Mouse (Mus musculus) layer of hippocampus, adult 9-11 months (tissue): ENCODE measurements around the gene Gm10639.
"Not testable (repeated sequence)": the region's sequence is repeated elsewhere in the genome, so short reads cannot be mapped to it uniquely, and the experiment has no call there.

Source experiments
- DNase-seq: peaks from one replicate; pipeline ENCODE4 v3.0.0; 2022

The Gm10639 gene

DNA sequence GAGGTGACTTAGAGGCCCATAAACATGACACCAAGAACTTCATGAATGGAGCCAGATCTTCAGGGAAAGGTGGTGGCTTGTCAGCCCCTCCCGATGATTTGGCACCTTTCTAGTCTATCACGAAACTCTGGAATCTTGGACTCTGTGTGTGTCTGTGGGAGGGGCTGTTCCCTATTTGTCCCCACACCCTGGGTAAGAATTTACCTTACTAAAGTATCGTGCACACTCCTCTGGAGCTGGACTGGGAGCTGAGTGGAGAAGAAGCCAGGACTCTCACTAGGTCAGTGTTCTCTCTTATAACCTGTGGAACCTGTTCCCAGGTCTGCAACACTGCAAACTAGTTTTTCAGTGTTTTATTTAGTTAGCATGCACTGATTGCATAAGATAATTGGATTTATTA lies at the start of gene Gm10639:
Gm10639 (plus strand) TSS at position 201 of the 400 bp plus-strand sequence.
- DNase-seq: not testable (repeated sequence)

DNA sequence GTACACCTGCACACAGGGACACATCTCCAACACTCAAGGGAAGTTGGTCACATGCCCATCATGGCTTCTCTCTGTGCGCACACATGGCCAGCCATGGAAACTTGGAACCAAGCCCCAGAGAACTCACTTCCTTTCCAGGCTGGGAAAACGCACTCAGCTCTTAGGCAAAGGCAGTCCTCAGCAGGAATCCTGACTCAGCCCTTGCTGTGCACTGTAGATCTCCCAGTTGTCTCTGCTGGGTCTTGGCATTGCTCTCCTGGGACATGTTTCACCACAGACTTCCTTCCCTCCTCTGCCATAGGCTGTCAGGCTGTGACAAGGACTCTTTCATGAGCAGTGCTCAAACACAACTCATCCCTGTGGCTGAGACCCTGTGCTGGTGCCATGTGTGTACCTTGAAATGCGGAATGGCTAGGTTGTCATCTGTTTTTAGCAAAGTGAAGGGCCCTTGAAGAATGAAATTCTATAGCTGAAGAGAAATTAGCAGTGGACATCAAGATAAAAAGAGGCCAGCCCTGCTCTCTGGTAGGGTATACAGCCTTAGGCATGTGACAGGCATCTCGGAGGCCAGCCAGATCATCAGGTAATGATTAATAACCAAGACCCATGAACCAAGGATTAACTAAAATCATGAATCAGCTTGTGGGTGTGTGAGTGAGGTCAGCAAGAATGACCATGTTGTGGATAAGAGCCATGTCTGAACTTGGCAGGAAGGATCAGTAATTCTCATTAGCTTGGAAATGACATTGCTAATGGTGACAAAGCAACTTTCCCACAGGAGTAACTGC lies 33.8 kb upstream of the Gm10639 start:
- not testable (repeated sequence) for DNase-seq

DNA sequence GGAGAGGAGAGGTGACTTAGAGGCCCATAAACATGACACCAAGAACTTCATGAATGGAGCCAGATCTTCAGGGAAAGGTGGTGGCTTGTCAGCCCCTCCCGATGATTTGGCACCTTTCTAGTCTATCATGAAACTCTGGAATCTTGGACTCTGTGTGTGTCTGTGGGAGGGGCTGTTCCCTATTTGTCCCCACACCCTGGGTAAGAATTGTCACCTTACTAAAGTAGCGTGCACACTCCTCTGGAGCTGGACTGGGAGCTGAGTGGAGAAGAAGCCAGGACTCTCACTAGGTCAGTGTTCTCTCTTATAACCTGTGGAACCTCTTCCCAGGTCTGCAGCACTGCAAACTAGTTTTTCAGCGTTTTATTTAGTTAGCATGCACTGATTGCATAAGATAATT lies 32.8 kb upstream of the Gm10639 start, which contains the start of gene Gm3776:
Gm3776 (plus strand) TSS at position 216 of the 400 bp plus-strand sequence.
- DNase-seq: not testable (repeated sequence)

DNA sequence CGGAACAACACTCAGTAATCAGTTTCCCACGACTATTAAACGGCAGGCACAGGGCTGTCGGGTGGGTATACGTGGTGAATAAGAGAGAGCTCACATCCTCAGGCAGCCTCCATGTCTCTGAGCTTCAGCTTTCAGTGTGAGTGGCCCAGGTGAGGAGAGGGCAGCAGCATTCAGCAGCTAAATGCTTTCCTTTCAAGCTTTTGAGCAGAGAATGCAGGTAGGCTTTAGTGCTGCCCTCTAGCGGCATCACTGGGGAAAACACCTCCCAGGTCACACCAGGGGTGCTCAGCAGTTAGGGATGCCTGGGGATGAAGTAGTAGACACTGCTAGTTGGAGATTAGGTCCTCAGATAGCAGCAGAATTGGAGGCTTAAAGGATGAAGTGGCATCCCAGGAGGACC lies 30.0 kb upstream of the Gm10639 start:
- not testable (repeated sequence) for DNase-seq

DNA sequence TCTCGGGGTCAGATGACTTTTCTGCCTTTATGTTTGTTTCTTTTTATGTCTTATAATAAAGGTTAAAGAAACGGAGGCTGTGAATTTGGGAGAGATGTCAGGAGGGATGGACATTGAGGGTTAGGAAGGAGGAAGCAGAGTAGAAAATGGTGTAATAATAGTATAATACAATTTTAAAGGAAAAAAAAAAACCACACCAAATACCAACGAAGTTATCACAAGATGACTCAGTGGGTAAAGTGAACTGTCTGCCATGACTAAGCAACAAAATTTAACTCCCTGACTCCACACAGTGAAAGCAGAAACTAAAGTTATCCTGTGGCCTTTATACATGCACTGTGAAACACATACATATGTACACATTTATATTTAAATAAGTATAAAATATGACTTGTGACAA lies 18.8 kb upstream of the Gm10639 start:
- not testable (repeated sequence) for DNase-seq

DNA sequence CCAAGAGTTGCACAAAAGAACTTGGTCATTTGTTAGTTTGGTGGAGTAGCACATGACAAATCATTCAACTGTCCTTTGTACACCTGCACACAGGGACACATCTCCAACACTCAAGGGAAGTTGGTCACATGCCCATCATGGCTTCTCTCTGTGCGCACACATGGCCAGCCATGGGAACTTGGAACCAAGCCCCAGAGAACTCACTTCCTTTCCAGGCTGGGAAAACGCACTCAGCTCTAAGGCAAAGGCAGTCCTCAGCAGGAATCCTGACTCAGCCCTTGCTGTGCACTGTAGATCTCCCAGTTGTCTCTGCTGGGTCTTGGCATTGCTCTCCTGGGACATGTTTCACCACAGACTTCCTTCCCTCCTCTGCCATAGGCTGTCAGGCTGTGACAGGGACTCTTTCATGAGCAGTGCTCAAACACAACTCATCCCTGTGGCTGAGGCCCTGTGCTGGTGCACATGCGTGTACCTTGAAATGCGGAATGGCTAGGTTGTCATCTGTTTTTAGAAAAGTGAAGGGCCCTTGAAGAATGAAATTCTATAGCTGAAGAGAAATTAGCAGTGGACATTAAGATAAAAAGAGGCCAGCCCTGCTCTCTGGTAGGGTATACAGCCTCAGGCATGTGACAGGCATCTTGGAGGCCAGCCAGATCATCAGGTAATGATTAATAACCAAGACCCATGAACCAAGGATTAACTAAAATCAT lies 7.6 kb upstream of the Gm10639 start:
- not testable (repeated sequence) for DNase-seq

DNA sequence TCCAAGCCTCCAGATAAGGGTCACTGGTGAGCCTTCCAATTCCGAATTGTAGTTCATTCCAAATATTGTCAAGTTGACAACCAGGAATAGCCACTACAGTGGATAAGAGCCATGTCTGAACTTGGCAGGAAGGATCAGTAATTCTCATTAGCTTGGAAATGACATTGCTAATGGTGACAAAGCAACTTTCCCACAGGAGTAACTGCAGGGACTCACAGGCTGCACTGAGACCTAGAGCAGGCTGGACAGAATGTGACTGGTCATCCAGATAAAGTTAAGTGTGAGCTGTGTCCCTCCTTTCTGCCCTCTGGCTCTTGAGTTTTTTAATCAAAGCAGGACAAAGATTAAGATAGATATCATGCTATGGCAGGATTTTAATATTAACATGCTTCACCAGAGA lies 660 bp upstream of the Gm10639 start:
- not testable (repeated sequence) for DNase-seq

DNA sequence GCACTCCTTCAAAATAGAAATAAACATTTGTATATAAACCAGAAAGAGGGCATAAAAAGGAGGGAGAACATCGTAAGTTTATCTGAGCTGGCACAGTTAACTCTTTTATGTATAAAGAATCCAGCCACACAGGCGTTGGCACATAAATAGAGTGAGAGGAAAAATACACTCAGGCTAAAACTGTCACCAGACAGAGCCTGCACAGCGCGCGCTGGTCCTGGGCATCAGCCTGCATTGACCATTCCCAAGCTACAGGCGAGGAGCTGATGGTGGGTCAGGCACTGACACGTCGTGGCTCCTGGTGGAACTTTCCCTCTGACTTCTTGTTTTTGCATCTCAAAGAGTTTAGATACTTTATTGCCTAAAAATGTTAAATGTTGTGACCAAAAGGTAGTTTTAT lies 2.7 kb downstream of the Gm10639 start:
- not testable (repeated sequence) for DNase-seq

DNA sequence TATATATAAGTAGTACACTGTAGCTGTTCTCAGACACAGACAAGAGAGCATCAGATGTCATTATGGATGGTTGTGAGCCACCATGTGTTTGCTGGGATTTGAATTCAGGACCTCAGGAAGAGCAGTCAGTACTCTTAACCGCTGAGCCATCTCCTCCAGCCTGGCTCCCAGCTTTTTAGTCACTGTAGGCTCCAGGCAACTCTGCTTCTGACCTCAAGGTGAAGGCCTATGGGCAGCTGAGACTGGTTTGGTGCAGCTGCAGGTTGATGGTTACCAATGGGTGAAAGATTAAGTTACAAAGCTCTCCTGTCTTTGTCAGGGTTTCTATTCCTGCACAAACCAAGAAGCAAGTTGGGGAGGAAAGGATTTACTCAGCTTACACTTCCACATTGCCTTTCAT lies 4.0 kb downstream of the Gm10639 start:
- not testable (repeated sequence) for DNase-seq

DNA sequence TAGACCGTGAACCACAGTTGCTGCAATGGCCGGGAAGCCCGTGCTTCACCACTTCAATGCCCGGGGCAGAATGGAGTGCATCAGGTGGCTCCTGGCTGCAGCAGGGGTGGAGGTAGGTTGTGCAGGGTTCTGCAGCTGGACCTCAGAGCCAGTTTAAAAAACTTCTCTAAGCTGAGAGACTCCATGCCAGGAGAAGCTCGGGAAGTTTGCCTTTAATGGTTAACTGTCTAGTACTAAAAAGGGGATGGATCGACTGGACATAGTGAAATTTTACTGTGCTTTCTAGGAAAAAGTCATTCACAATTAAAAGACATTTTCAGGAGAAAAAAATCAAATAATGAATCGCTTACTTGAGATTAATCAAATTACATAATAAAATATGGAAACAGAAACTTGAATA lies 5.1 kb downstream of the Gm10639 start:
- DNase-seq: not testable (repeated sequence)

DNA sequence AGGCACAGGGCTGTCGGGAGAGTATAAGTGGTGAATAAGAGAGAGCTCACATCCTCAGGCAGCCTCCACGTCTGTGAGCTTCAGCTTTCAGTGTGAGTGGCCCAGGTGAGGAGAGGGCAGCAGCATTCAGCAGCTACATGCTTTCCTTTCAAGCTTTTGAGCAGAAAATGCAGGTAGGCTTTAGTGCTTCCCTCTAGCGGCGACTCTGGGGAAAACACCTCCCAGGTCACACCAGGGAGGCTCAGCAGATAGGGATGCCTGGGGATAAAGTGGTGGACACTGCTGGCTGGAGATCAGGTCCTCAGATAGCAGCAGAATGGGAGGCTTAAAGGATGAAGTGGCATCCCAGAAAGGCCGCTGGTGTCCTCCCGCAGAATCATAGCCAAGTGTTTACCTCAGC lies 6.4 kb downstream of the Gm10639 start:
- DNase-seq: not testable (repeated sequence)

DNA sequence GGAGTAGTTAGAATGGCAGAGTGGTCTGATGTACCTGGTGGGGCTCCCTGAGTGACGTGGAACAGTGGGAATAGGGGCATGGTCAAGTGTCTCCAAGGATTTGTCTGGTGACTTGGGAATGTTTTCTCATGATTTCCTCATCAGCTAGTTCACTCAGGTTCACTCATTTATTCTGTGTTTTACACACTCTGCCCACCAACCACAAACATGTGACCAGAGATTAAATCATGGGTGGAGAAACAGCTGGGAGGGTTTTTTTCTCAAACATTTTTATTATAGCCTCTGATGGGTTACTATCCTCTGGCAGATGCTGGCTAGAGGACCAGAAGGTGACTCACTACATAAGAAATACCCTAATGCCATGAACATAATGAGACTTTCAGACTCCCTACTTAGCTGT lies 8.5 kb downstream of the Gm10639 start:
- no peak for DNase-seq

DNA sequence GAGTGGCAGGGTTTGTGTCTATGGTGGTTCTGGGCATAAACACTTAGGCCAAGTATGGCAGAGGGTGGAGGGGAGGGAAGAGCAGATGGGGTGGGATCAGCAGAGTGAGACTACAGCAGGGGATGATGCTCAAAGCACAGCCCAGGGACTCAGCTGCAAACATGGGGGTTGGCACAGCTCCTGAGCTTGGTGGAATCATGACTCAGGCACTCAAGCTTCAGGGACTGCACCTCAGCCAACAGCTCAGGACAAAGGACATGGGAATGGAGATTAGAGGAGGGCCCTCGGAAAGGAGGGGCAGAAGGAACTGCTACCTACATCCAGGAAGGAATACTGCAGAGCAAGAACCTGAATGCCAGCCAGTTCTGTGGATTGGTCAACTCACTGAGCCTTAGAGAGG lies 9.4 kb downstream of the Gm10639 start:
- not testable (repeated sequence) for DNase-seq

DNA sequence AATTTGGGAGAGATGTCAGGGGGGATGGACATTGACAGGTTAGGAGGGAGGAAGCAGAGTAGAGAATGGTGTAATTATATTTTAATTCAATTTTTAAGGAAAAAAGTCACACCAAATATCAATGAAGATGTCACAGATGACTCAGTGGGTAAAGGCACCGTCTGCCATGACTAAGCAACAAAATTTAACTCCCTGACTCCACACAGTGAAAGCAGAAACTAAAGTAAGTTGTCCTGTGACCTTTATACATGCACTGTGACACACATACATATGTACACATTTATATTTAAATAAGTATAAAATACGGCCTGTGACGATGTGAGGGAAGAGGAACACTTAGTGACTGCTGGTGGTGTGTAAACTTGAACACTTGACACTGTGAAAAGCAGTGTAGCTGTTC lies 18.4 kb downstream of the Gm10639 start:
- not testable (repeated sequence) for DNase-seq

DNA sequence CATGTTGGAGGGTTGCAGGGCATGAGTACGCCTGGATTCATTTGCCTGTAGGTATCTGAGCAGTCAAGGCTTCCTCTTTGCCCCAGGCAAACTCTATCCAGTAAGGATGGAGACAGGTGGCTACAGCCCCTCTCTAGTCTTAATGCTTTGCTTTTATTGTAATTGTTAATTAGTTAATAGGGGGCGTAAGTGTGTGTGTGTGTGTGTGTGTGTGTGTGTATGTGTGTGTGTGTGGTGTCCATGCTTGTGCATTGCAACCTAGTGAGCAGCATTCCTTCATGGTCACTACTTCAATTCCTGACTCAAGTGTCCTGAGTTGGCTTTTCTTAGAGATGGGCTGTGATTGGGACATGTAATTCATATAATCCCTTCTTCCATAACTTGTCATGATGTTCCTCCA lies 25.0 kb downstream of the Gm10639 start, which contains the start of gene Omt2a:
Omt2a (minus strand) TSS at position 101 of the 400 bp plus-strand sequence.
- DNase-seq: no peak

DNA sequence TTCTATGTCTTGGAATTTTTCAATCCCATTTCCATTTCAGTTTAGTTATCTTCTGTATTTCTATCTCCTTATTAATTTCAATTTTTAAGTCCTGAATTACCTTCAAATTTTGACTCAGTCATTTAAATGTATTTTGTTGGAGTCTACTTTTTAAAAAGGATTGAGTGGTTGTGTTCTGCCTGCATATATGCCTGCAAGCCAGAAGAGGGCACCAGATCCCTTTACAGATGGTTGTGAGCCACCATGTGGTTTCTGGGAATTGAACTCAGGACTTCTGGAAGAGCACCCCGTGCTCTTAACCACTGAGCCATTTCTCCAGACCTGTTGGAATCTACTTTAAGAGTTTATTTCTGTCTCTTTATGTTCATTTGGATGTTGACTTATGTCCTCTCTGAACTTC lies 29.8 kb downstream of the Gm10639 start:
- no peak for DNase-seq

DNA sequence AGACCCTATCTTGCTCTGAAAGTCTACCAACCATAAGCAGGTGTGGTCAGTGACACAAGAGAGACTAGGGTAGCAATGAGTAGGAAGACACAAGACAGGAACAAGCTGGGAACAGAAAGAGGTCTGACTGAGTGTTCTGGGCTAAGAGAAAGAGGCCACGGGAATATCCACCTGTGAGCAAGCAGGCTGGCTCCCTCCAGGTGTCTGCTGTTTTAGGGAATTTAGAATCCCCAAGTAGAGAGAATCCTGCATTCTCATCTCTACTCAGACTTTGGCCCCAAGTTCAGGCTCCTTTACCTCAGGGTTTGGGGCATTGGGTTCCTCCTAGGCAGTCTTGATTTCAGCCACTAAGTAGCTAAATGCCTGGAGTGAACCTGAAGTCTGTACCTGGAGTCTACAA lies 37.6 kb downstream of the Gm10639 start, which contains the start of gene Omt2b:
Omt2b (plus strand) TSS at position 301 of the 400 bp plus-strand sequence.
- DNase-seq: not testable (repeated sequence)

DNA sequence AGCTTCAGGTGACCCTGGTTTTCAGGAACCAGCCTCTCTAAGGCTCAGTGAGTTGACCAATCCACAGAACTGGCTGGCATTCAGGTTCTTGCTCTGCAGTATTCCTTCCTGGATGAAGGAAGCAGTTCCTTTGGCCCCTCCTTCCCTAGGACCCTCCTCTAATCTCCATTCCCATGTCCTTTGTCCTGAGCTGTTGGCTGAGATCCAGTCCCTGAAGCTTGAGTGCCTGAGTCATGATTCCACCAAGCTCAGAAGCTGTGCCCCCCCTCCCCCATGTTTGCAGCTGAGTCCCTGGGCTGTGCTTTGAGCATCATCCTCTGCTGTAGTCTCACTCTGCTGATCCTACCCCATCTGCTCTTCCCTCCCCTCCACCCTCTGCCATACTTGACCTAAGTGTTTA lies 47.3 kb downstream of the Gm10639 start:
- DNase-seq: not testable (repeated sequence)

DNA sequence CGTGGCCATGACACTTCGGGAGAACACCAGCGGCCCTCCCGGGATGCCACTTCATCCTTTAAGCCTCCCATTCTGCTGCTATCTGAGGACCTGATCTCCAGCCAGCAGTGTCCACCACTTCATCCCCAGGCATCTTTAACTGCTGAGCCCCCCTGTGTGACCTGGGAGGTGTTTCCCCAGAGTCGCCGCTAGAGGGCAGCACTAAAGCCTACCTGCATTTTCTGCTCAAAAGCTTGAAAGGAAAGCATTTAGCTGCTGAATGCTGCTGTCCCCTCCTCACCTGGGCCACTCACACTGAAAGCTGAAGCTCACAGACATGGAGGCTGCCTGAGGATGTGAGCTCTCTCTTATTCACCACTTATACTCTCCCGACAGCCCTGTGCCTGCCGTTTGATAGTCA lies 50.6 kb downstream of the Gm10639 start:
- not testable (repeated sequence) for DNase-seq

DNA sequence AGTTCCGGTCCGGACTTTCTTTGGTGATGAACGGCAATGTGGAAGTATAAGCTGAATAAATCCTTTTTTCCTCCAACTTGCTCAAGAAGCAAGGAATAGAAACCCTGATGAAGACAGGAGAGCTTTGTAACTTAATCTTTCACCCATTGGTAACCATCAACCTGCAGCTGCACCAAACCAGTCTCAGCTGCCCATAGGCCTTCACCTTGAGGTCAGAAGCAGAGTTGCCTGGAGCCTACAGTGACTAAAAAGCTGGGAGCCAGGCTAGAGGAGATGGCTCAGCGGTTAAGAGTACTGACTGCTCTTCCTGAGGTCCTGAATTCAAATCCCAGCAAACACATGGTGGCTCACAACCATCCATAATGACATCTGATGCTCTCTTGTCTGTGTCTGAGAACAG lies 52.8 kb downstream of the Gm10639 start:
- DNase-seq: not testable (repeated sequence)

DNA sequence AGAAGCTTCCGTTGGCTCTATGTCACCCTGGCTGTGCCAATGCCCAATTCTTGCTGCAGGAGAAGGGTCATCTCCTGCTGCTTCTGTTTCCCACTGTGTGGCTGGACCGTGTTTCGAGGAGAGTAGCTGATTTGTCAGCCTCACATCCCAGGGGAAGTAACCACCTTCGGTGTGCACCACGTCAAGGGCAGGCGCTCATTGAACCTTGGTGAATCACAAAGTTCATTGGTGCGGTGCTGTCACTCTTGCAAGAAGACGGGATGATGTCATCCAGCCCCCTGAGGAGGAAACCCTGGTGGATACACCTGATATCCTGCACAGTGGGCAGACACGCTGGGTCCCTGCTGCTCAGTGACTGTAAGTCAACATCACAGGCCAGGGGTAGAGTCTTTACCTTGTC lies 53.3 kb downstream of the Gm10639 start:
- DNase-seq: not testable (repeated sequence)

DNA sequence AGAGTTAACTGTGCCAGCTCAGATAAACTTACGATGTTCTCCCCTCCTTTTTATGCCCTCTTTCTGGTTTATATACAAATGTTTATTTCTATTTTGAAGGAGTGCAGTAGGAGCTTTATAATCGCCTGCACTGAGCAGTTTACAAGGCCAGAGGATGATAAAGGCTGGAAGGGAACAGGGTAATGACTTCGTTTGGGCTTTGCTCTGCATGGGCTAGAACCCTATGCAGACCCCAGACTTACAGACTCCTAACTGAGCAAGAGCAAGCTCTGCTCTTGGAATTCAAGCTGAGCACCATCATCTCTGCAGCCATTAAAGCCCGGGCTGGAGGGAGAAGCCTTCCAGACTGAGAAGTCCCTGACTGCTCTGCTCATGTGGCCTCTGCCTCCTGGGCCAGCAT lies 55.5 kb downstream of the Gm10639 start:
- DNase-seq: not testable (repeated sequence)

DNA sequence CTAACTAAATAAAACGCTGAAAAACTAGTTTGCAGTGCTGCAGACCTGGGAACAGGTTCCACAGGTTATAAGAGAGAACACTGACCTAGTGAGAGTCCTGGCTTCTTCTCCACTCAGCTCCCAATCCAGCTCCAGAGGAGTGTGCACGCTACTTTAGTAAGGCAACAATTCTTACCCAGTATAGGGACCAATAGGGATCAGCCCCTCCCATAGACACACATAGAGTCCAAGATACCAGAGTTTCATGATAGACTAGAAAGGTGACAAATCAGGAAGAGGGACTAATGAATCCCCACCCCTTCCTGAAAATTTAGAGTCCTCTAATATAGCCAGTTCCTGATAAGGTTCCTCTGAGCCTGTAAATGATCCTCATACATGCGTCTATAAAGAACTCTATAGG lies 57.3 kb downstream of the Gm10639 start:
- DNase-seq: no peak
